Mouse (Mus musculus) kidney, postnatal 25 days (tissue): ENCODE results near the gene Tjp1.
A peak's percentile ranks its signal among the peaks of the same experiment; 100 is the strongest.

Experiments used
- DNase-seq, 2 experiments: peaks; one replicate each; pipeline ENCODE4 v3.0.0; 2021; ENCODE audit warnings: mixed read lengths in 2 of 2

The Tjp1 gene

DNA sequence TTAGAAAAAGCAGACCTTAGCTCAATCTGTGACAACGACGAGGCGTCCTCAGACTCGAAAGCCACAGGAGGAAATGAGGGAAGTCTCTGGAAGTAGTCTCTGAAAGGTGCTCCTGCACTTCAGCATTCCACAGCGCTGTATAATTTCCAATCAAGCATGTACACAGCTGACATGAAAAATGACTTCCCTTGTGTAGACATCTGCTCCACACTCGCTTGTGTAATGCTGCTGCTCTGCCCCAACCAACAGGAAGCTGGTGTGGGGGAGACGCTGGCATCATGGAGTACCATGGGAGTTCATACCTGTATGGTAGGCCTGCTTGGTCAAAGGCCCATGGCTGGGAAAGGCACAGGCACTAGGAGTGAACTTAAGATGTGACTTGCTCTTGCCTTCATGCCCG lies 103.1 kb downstream of the Tjp1 start:
- DNase-seq, result peak in 1 of 2 experiments; percentile 48

DNA sequence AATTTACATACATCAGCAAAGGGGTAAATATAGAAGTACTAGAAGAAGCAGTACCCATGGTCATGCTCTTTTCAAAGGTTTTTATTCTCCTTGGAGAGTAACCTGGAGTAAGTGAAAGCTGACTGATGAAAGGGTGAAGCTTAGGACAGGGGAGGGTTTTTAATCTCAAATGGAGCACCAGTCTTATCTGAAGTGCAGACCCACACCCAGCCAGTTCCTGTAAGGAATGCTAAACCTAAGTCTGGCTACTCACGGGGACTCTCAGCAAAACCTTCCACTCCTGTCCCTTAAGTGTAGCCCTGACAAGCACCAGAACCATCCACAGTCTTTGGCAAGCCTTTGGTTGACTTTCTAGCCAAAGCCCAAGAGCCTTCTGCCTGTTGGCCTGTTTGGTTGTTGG lies 105.1 kb downstream of the Tjp1 start:
- DNase-seq, result no peak

DNA sequence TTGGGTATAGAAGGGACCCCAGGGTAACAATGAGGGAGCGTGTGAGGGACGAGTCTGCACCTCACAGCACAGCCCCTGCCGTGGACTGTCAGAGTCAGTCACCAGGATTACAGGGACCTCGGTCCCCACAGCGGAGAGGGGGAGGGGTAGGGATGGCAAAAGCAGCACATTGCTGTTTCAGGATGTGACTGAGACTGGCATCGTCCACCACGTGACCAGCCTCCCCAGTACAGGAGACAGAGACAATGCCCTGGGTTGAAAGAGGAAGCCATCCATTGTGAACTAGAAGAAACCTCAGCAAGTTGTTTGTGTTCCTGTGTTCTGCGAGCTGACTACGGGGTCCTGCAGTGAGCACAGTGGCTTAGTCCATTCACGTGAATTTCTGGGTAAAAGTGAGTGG lies 106.1 kb downstream of the Tjp1 start:
- DNase-seq, result peak; percentile 73 to 88

DNA sequence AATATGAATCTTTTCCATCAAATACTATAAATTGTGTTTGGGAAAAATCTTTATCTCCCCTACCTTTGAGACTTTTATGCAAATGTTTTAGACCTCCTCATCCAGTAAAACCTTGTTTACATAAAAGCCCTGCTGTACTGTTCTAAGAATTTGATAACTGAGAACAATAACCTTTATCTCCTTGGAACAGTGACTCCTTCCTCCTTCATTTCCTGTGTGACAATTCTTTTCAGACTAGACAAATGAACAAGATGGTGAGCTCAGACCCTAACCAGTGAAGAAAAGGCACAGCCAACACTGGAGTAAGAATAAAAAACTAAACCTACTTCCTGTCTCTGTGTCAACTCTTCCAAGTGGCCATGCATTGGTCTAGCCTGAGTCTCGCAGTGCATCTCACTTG lies 107.7 kb downstream of the Tjp1 start:
- no peak for DNase-seq

DNA sequence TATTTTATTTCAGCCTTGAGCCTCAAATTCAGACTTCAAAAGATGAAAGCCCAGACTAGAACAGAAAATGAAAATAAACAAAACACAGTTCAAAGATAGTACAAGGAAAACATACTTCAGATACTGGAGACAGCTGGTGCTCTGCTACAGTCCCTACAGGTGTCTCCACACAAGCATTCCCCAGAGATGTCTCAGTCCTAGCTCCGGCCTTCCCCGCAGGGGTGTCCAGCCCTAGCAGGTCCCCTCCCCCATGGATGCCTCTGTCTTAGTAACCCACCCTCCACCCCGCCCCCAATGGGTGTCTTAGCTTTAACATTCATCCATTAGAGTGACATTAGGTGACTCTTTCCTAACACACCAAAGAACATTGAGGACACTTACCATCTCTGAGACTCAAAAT lies 108.6 kb downstream of the Tjp1 start:
- DNase-seq, result peak in 1 of 2 experiments; percentile 46

DNA sequence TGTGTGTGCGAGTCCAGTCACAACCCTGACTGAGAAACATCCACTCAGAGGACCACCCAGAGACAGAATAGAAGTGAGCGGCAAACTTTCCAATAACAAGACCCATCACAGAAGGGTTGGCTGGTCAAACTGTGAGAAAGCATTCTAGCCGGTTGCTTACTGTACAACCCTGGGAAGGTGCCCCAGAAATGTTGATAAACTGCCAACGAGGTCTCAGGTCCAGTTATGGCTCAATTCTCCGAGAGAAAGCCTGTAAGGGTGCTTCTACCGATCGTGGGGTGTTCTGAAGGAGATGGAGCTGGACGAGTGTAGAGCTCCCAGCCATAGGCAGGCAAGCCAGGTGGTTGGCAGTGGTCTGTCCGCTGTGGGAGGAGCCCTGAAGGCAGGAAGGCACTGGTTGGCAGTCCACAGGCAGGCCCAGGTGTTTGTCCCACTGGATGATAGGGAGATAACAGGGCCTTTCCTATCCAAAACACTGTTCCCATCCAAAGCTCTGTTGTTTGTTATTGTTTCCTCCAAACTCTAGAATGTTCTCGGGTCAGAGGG lies 109.1 kb downstream of the Tjp1 start:
- peak in 1 of 2 experiments; percentile 57 for DNase-seq

DNA sequence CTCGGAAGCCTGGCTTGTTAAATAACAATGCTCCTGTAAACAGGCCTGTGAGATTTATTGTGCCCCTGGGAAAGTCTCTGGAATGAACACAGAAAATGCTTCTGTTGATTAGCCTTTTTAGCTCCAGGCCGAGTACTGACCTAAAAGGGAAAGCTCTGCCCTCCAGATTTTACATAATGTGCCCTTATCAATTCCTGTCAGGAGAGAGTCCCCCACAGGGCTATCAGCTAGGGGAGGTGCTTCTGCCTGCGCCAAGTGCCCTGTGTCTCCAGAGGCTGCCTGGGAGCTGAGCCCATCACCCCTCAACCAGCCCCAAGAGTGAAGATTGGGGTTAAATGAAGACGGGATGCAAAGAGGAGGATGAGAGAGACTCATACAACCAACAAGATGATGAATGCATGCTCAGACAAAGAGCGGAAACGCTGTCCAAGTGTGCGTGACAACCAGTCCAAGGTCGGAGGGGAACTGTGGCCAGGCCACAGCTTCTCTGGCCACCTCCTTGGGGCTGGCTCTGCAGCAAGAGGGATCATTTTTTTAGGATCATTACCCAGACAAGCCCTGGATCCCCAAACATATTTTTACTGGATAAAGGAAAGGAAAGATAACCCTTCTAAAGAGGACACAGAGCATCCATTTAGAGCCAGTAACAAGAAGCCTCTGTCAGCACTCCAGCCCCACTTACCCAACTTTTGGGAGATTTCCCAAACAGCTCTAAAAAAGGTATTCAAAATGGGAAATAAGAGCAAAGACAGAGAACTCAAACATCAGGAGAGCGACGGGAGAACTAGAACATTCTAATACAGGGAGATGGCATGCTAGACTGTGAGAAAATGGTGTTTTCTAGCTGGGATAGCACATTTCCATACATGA lies 110.1 kb downstream of the Tjp1 start:
- DNase-seq, result peak; percentile 78 to 82

DNA sequence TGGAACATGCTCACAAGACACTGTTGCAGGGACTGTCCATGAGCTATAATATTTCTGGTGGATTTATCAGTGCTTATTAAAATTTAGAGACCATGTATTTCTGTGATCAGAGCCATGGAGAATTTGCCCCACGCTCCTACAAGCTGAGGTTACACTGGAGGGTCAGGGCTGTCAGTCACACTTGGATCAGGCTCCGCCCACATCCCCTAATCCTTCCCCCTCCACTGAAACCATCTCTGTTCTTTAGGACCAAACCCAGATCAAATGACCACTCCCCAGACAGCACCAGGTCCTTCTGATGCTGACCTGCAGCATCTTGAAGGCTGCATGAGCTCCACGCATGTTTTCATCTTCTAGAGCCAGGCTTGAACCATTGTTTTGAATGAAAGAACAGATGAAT lies 111.1 kb downstream of the Tjp1 start:
- no peak for DNase-seq

DNA sequence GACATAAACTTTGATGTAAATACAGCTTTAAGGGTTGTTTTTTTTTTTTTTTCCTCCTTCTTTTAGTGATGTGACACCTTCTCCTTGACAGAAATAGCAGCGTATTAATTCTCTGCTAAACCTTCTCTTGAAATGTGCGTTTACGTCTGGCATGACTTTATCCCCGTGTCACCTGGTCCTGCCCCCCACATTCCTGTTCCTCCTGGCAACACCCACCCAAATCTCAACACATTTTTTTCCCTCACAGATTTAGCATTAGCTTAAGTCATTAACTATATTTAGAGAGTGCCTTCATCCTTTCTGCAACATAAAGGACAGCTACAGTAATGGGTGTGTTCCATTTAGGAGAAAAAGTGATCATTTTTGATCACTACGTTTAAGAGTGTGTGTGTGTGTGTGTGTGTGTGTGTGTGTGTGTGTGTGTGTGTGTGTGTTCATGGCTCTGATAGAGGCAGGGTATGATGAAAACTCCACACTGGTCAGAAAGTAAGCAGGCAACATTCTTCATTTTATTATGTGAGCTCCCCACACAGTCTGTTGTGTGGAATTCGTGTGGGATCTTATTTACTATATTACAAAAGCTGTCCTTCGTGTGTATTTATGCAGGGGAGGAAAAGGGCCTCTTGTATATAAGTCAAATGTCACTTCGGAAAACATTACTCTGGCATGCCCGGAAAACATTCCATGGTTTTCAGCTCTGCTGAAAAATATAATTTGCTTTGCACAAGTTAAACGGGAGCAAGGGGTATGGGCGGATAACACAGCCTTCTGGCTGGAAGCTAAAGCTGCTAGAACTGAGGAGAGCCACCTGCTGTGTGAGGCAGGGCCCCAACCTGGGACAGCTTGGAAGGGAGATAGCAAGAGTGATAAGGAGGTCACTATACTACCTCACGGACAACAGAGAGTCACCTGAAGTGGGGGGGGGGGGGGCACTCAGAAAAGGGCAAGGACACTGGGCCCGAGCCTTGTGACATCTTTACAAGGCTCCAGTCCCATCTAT lies 113.3 kb downstream of the Tjp1 start:
- DNase-seq, result no peak

DNA sequence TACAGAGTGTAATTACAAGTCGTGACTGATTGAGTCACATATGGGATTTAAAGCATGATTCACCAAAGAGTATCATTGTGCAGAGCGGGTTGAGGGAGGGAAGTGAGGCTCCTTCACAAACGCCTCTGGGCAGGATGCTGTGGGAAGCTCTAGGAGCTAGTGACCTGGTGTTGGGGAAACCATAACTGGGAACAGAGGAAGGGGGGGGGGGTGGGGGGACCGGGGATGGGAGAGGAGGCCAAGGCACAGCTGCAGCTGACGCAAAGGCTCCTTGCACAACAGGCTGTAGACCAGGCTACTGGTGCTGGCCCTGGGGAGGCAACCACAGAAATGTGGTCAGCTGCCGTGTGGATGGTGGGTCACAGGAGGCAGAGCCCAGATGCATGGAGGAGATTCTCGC lies 116.9 kb downstream of the Tjp1 start:
- peak; percentile 42 to 71 for DNase-seq

DNA sequence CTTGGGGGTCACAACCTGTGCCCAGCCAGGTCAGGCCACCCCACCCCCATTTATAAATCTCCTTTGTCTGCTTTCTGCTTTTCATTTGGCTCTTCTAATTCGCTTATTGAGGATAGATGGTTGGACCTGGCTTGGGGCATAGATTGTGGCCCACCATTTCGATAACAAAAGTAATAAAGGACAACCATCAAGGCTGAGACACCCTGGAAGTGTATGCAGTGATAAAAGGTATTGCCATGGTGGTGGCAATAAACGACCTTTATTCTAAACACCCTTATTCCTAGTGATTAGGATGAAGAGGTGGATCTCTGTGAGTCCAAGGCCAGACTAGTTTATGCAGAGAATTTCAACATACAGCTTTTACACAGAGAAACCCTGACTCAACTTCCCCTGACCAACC lies 121.2 kb downstream of the Tjp1 start:
- DNase-seq, result no peak

DNA sequence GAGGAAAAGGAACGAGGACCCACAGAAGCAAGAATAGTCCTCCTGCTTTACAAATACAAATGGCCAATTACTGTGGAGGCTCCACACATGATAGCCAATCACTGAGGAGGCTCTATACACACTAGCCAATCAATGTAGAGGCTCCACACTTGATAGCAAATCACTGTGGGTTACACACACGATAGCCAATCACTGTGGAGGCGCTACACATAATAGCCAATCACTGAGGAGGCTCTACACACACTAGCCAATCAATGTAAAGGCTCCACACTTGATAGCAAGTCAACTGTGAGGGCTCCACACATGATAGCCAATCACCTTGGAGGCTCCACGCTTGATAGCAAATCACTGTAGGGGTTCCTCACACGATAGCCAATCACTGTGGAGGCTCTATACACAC lies 125.1 kb downstream of the Tjp1 start:
- DNase-seq, result no peak

DNA sequence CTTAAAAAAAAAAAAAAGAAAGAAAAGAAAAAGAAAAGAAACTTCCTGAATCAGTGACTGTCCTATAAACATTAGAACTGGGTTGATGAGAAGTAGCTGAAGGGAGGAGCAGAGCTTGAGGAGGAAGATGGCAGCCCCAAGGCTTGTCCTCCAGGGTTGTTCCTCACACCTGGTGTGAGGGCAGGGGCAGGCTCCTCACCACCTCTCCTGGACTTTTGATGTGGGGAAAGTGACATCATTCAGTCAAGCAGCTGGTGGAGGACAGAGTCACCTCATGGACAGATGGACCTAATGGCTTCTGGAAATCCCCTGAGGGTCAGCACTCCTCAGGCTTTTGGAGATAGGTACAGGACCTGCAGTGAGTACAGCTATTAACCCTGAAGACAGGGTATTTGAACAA lies 126.0 kb downstream of the Tjp1 start:
- no peak for DNase-seq

DNA sequence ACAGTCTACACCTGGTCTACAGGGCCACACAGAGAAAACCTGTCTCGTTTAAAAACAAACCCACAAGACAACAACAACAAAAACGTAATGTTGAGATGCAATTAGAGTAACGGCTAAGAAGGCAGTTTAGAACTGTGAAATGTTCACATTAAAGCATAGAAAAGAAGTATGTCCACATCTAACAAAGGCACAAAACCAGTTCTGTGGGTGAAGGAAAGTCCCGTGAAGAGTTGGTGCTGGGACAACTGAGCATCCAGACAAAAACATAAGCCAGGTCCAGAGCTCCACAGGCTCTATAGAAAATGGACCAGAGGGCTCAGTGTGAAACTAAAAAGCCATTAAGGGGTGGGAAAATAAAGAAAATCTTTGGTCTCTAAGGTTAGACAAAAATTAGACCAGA lies 131.7 kb downstream of the Tjp1 start:
- DNase-seq, result no peak

DNA sequence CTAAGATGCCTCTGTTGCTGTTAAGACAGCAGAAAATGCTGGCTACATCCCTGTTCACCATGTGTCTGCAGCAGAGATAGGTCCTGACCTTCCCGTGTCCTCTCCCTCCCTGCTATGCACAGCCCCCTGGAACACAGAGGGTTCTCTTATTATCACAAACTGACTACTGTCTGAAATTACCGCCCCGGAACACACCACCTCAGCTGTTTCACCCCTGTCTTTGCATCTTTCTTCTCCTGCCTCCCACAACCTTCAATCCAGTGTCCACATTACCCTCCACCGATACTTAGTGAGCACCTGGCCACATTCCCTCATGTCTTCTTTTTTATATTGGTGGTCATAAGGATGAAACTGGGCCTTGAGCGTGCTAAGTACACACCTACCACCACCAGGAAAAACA lies 132.4 kb downstream of the Tjp1 start:
- no peak for DNase-seq

DNA sequence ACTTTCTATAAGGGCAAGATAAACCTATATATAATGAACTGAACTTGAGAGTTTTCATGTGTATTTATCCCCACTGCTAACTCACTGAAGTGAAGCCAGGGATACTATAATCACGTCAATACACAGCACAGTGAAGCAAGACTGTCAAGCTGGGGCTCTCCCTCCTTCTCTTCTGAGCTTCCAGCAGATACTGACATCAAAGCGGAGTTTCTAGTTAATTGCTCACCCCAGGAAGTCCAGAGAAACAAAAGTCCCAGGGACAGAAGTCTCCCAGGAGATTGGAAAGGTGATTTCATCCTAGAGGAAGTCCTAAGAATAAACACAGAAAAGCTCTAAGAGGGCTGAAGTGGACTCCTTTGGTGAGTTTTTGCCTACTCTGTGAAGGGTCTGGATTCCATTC lies 132.9 kb downstream of the Tjp1 start:
- no peak for DNase-seq

DNA sequence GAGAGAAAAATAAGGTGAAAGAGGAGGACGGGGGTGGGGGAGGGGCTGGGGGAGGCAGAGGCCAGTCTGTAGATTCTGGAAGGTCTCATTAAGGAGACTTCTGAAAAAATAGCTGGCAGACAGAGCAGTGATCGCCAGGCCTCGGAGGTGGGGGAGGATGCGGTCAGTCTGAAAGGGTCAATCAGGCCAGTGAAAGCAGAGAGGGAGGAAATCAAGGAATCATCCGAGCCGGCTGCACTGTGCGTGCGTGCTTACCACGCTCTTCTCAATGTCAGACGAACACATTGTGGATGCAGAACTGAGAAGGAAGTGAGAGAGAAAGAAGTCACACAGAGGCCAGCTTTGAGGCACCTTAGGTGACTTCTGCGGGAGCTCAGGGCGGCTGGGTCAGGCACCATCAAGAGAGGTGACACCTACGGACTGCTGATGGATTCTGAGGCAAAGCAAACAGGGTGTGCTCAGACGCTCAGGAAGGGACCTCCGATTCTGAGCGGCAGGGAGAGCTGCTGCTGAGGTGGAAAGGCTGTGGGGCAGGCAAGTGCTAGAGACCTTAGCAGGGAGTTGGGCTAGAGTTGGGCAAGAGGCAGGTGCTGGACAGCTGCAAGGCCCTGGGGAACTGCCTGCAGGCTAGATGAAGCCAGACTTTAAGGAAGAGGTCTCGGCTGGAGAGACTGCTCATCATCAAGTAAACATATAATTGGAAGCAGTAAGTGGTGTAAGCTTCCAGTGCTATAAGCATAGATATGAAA lies 133.7 kb downstream of the Tjp1 start:
- no peak for DNase-seq

DNA sequence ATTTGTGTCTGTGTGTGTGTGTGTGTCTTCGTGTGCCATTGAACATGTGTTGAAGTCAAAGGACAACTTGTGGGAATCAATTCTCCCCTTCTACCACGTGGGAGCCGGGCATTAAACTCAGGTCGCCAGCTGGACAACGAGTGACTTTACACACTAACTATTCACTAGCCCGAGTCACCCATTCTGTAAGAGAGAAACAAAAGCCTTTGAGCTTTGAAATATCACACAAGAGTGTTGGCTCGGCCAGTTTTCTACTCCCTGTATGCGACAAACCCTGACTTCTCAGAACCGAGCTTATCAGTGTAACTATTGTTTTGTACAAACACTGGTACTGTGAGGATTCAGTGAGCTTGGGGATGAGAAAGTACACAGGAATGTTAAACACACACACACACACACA lies 134.6 kb downstream of the Tjp1 start:
- DNase-seq, result no peak

DNA sequence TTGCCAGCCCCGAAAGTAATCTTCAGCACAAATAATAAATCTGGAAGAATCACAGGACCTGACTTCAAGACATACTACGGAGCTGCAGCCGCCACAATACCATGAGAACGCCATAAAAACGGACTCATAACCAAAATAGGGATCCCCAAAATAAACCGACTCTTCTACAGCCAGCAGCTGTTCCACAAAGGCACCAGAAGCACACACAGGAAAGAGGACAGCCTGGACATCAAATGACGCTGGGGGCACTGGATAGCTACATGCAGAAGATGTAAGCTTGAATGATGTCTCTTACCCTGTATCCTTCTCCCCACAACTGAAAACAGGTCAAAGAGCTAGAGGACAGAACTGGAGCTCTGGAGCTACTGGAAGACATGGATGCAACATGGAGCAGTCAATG lies 138.0 kb downstream of the Tjp1 start:
- no peak for DNase-seq

DNA sequence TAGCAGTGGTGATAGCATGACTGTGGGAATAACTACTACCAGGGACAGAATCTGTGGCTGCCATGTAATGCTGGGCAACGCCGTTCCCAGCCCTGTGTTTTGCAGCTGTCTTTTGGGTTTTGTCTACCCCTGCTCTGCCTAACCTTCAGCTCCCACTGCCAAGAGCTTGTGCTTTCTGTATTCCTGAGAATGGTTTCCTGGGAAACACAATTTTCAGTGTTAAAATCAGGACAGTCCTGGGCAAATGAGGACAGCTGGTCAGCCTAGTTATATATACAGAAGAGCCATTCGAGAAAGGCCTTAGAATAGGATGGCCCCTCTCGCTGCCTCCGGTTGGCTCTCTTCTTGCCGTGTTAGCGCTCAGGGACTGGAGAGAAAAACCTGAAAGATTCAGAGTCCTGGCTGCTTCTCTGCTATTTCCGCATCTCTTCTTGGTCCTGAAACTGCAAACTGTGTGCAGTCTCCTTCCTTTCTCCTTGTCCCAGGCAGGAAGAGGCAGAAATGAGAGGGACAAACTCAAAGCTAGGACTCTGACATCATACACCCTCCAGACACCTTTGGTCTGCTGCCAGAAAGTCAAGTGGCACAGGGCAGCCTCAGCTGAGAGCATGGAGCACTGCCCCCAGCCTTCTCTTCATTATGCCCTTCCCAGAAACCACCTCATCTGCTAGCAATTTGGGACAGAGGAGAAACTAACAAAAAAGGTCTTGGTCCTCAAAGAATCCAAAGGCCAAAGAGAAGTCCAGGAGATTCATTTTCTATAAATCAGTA lies 139.2 kb downstream of the Tjp1 start:
- peak in 1 of 2 experiments; percentile 12 for DNase-seq

DNA sequence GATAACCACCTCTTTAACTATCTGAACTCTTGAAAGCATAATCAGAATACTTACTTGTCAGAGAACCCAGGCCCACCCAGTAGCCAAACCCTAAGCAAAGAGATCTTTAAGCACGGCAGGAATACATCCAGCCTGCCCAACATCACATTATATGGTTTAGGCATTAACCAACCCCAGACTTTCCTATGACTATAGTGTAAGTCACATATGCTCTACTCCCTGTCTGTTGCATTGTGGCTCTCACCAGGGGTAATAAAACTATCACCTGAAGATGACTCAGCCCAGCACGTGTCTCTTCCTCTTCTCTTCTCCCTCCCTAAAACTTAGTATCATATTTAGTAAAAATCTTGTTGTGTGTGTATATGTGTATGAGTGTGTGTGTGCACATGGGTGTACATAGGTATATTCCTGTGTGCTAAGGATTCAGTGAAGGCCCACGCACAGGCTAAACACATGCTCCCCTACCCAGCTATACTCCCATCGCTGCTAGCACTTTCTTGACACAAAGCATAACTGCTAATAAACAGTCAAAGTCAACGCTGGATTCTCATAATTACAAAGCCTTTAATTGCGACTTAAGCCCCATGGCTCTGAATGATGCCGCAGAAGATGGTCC lies 139.9 kb downstream of the Tjp1 start:
- DNase-seq, result no peak
